Mouse (Mus musculus) forebrain, embryonic 11.5 days (tissue): Measurements from ENCODE around the gene Mt1. TPM values are rescaled to one million over a fixed set of nuclear protein-coding genes. Genes with fewer than 3 reads are reported as not detected.
A peak's percentile ranks its signal among the peaks of the same experiment; 100 is the strongest.

Source experiments
- ATAC-seq: fragments of 200-750 bp; cut with Nextera tagmentation; replicated peaks from 2 replicates; pipeline ENCODE4 v1.8.0; 2017; ENCODE audit warnings: moderate TSS enrichment; ENCODE audit not compliant: low FRiP score
- DNase-seq: peaks from one replicate; pipeline ENCODE4 v3.0.0-alpha.2; 2017; ENCODE audit warnings: low spot score
- H3K27ac ChIP-seq: fragments of 300-500 bp; sonication (generic); 2 replicates; pipeline ENCODE4 v1.5.1; 2014; ENCODE audit warnings: low read depth, low read length
- H3K27me3 ChIP-seq: fragments of 300-500 bp; sonication (generic); 2 replicates; pipeline ENCODE4 v1.6.1; 2014; ENCODE audit warnings: mild to moderate bottlenecking, low read length, mixed read lengths; ENCODE audit not compliant: control insufficient read depth, insufficient read depth
- H3K36me3 ChIP-seq: fragments of 300-500 bp; sonication (generic); 2 replicates; pipeline ENCODE4 v1.6.1; 2014; ENCODE audit warnings: mild to moderate bottlenecking, low read length, moderate library complexity, mixed read lengths; ENCODE audit not compliant: control insufficient read depth, insufficient read depth
- H3K4me1 ChIP-seq: fragments of 300-500 bp; sonication (generic); replicated peaks from 2 replicates; pipeline ENCODE4 v1.6.1; 2014; ENCODE audit warnings: low read length, mixed read lengths; ENCODE audit not compliant: control insufficient read depth, insufficient read depth
- H3K4me2 ChIP-seq: fragments of 300-500 bp; sonication (generic); 2 replicates; pipeline ENCODE4 v1.6.1; 2014; ENCODE audit warnings: low read depth, mild to moderate bottlenecking, low read length, moderate library complexity, mixed read lengths; ENCODE audit not compliant: severe bottlenecking
- H3K4me3 ChIP-seq: fragments of 300-500 bp; sonication (generic); 2 replicates; pipeline ENCODE4 v1.5.1; 2014; ENCODE audit warnings: low read depth, low read length
- H3K9ac ChIP-seq: fragments of 300-500 bp; sonication (generic); 2 replicates; pipeline ENCODE4 v1.6.1; 2014; ENCODE audit warnings: low read length
- H3K9me3 ChIP-seq: fragments of 300-500 bp; sonication (generic); 2 replicates; pipeline ENCODE4 v1.6.1; 2016; ENCODE audit warnings: low read length, mixed read lengths; ENCODE audit not compliant: control insufficient read depth
- WGBS: fragments of 180-500 bp; shearing (Covaris S2); extraction: QIAGEN DNeasy Blood & Tissue Kit; methylation state at CpG from one replicate; pipeline ENCODE4 v1.1.7; 2014; 5-methylcytosine and 5-hydroxymethylcytosine counted together
- polyA plus RNA-seq: library from polyadenylated mRNA; unstranded; fragments of >200 nt; fragmentation: Nextera tagmentation; extraction: Ambion mirVana; gene quantifications from 2 replicates; pipeline ENCODE4 v1.2.1, GENCODE M21; 2014

Gene Mt1
- polyA plus RNA-seq, 1 experiment from 2014 or later, result 109 TPM

DNA sequence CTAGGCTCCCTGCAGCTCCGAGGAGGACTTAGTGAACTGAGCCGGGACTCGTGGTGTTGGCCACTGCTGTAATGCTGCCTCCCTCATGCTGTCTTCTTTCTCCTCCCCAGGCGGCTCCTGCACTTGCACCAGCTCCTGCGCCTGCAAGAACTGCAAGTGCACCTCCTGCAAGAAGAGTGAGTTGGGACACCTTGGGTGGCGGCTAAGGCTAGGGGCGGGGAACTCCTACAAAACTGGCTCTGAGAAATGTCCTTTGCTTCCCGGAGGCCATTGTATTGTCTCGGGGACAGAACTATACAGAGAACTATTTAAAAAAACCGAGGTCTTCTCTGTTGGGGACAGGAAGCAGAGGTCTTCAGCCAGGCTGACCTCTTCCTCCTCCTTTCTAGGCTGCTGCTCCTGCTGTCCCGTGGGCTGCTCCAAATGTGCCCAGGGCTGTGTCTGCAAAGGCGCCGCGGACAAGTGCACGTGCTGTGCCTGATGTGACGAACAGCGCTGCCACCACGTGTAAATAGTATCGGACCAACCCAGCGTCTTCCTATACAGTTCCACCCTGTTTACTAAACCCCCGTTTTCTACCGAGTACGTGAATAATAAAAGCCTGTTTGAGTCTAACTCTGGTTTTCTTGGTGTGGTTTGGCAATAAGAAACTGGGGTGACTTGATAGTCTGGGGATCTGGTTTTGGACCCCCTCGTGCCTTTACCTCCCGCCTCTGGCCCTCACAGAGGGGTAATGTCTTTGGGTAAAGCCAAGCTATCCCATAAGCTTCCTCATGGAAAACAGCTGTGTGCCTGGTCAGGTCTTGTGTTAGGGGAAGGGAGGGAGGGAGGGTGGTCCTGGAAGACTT is 1.1 kb downstream of the Mt1 start:
- peak overlapping the region; percentile 43 for H3K4me3 ChIP-seq
- H3K36me3 ChIP-seq, result no peaks in the 10 kb centered on the region
- DNase-seq (no peak), ATAC-seq (no peak)
- H3K4me1 ChIP-seq, result peaks cover 19% of the 10 kb centered on the region
- WGBS, result 3% methylated on average over 25 of the region's 25 CpGs
- H3K9ac ChIP-seq, result peak overlapping the region; percentile 27
- peaks cover 69% of the 10 kb centered on the region for H3K27me3 ChIP-seq
- no peak overlapping the region for H3K27ac ChIP-seq
- H3K9me3 ChIP-seq, result no peaks in the 10 kb centered on the region
- peak overlapping the region; percentile 86 for H3K4me2 ChIP-seq

DNA sequence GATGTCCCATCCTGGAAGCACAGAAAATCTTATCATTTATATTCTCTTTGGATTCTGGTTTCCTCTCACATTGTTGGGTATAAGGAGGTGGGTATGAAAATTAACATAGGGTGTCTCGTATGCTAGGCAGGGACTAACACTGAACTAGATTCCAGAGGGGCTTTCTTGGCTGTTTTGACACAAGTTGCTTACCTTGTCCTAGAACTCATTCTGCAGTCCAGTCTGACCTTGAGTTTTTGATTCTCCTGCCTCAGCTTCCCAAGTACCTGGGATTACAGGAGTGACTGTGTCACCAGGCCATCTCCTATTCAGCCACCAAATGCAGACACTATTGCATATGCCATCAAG is 1.7 kb downstream of the Mt1 start:
- H3K4me1 ChIP-seq, result peaks cover 19% of the 10 kb centered on the region
- peak overlapping the region; percentile 86; the same call in 1 of the 2 replicates for H3K4me2 ChIP-seq
- no peak overlapping the region for H3K27ac ChIP-seq
- H3K9me3 ChIP-seq, result no peaks in the 10 kb centered on the region
- peak overlapping the region; percentile 43; the same call in 1 of the 2 replicates for H3K4me3 ChIP-seq
- ATAC-seq (no peak), DNase-seq (no peak)
- no peak overlapping the region for H3K9ac ChIP-seq
- H3K27me3 ChIP-seq, result peaks cover 72% of the 10 kb centered on the region
- WGBS, result 66% methylated on average over 1 of the region's 1 CpGs
- H3K36me3 ChIP-seq, result no peaks in the 10 kb centered on the region

DNA sequence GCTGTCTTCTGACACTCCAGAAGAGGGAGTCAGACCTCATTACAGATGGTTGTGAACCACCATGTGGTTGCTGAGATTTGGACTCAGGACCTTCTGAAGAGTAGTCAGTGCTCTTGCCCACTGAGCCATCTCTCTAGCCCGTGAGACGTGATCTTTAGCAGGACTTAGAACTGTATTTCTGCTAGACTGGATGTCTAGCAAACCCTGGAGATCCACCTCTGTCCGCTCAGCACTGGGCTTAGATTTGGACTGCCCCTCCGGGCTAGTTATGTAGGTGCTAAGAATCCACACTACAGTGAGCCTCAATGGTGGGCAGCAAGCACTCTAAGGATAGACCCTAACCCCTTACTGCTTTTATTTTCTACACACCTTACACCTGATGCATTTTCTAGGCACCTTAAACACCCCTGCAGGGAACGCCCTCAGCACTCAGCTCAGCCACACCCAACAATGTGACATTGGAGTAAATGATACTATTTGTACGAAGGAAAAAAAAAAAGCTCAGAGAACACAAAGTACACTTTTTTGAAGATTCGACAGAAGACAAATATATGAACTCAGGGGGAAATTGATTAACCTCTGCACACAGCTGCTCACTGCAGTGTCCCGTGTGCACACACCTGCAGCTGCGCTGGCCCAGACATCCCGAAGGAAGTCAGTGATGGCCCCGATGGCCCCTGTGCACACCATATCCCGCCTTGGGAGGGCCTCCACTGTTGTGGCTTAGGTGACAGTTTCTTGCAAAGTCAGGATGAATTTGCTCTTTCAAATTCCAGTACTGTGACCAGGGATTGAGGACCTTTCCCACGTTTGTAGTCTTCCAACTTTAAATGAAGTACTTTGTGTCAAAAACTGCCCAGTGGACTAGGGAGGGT is 3.4 kb downstream of the Mt1 start:
- no peak overlapping the region for H3K9ac ChIP-seq
- 64% methylated on average over 13 of the region's 13 CpGs for WGBS
- H3K27ac ChIP-seq, result no peak overlapping the region
- H3K4me3 ChIP-seq, result no peak overlapping the region; the same call in 1 of the 2 replicates
- no peaks in the 10 kb centered on the region for H3K36me3 ChIP-seq
- no peak for ATAC-seq
- peak overlapping the region; percentile 39; the same call in 1 of the 2 replicates for H3K4me2 ChIP-seq
- DNase-seq, result no peak
- H3K27me3 ChIP-seq, result peaks cover 78% of the 10 kb centered on the region
- H3K4me1 ChIP-seq, result peaks cover 24% of the 10 kb centered on the region
- no peaks in the 10 kb centered on the region for H3K9me3 ChIP-seq

DNA sequence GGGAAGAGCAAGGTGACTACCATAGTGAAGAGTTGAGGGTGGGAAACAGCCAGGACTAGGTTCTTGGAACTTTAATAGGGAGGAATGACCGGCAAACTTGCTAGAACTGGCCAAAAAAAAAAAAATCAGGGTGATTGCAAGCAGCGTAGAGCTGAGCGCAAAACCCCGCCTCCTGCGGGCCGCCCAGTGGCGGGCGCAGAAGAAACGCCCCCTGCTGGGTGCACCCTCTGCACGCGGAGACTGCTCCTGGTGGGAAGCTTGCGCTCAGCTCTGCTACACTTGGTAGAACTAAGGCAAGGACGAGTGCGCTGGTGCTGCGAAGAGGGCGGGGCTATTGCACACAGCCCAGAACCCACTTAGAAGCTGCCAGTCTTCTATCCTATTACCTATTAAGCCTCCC is 4.2 kb downstream of the Mt1 start:
- no peak overlapping the region for H3K27ac ChIP-seq
- ATAC-seq, result peak; percentile 72
- peak overlapping the region; percentile 12 for H3K4me3 ChIP-seq
- H3K9me3 ChIP-seq, result no peaks in the 10 kb centered on the region
- under 1% methylated on average over 16 of the region's 16 CpGs for WGBS
- H3K27me3 ChIP-seq, result peaks cover 75% of the 10 kb centered on the region
- peak overlapping the region; percentile 39 for H3K4me2 ChIP-seq
- peaks cover 28% of the 10 kb centered on the region for H3K4me1 ChIP-seq
- peak; percentile 83 for DNase-seq
- H3K9ac ChIP-seq, result no peak overlapping the region
- no peaks in the 10 kb centered on the region for H3K36me3 ChIP-seq

DNA sequence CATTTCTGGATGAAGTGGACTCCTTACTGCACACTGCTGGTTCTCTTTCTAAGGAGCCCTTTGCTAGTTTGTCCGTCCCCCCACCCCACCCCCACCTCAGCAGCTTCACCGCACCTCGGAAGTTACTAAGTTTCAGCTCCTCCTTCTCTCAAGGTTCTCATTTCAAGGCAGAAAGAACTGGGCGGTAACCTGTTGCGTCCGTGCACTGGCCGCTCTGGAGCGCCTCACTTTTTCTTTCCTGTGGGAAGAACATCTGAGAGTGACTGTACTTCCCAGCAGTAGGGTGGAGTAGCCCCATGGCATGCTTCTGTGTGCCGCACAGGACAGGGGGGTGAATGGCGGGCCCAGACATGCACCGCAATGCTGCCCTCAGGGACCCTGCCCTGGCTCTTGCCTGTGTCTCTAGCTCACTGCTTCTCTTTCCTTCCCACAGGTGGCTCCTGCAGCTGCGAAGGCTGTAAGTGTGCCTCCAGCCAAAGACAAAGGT is 5.5 kb downstream of the Mt1 start:
- ATAC-seq (no peak), DNase-seq (no peak)
- Histone ChIP-seq H3K9ac (no peak overlapping the region), H3K9me3 (no peaks in the 10 kb centered on the region), H3K4me1 (peaks cover 21% of the 10 kb centered on the region), H3K27ac (no peak overlapping the region), H3K4me3 (no peak overlapping the region), H3K27me3 (peaks cover 62% of the 10 kb centered on the region), H3K36me3 (no peaks in the 10 kb centered on the region), H3K4me2 (no peak overlapping the region)
- WGBS, result 19% methylated on average over 12 of the region's 12 CpGs

DNA sequence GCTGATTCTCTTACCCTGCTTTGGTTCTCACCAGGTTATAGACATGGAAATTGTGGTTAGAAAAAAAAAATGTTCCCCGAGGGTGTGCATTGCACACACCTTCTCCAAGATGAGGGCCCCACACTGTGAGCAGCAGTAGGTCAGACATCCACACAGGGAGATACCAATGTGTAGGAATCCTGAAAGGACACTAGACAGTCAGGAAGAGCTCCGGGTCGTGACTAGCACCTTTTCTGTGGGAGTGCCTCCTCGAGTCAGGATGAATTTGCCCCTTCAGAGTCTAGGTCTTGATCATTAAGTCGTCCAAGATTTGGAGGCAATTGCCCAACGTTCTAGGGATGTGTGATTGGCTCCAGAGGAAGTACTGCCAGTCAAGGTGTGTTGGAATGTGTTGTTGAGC is 6.9 kb downstream of the Mt1 start:
- Histone ChIP-seq H3K4me3 (no peak overlapping the region), H3K4me1 (peaks cover 16% of the 10 kb centered on the region), H3K9ac (no peak overlapping the region), H3K27ac (no peak overlapping the region), H3K9me3 (no peaks in the 10 kb centered on the region), H3K4me2 (no peak overlapping the region), H3K36me3 (no peaks in the 10 kb centered on the region), H3K27me3 (peaks cover 48% of the 10 kb centered on the region)
- WGBS, result 68% methylated on average over 6 of the region's 6 CpGs
- no peak for DNase-seq
- no peak for ATAC-seq

DNA sequence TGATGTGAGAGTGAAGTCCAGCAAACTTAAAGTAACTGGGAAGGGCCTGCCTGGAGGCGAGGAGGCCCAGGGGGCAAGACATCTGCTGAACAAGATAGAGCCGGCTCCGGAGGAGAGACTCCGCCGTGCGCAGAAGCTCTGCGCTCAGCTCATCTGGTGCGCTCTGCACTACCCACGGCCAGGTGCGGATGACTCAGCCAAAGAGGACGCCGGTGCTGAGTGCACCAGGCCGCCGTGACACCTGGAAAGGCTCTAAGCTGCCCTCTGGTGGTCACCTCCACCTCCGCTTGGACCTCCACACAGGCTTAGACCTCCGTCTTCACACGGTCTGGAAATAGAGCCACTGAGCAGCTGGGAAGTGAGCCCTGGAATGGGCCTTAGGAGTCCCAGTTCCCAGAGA is 7.7 kb downstream of the Mt1 start:
- H3K9ac ChIP-seq, result no peak overlapping the region
- no peaks in the 10 kb centered on the region for H3K9me3 ChIP-seq
- ATAC-seq, result peak; percentile 63
- H3K4me2 ChIP-seq, result no peak overlapping the region
- H3K27me3 ChIP-seq, result peaks cover 46% of the 10 kb centered on the region
- H3K27ac ChIP-seq, result no peak overlapping the region
- 2% methylated on average over 17 of the region's 17 CpGs for WGBS
- DNase-seq, result peak; percentile 85
- no peak overlapping the region for H3K4me3 ChIP-seq
- peaks cover 19% of the 10 kb centered on the region for H3K4me1 ChIP-seq
- no peaks in the 10 kb centered on the region for H3K36me3 ChIP-seq

DNA sequence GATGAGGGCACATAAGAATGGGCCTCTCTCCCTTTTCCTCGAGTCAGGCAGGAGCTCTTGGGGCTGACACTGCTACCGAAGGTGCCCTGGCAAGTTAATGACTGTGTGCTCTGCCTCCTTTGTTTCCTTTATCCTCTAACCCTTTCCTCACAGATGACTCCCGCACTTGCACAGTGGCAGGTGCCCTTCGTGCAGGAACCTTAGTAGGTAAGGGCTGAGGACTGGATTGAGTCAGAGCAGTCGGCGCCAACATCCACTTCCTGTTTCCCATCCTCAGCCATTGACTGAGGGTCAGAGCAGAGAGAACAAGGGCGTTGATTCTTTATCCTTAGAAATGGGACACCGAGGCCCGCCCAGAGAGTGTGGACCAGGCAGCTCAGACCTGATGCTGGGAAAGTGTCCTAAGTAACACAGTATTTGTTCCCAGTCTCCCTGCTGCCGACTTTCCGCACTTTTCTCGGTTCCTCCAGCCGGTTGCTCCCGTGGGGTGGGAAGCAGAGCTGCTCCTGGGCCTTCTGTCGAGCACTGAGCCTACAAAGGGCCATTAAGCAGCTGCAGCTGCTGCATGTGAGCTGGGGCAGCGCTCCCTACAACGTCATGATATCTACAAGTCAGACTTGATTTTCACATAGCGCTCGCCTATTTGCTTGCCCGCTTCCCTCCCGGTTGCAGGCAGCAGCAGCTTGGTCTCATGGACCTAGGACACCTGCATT is 8.6 kb downstream of the Mt1 start:
- Histone ChIP-seq H3K27ac (no peak overlapping the region), H3K4me2 (no peak overlapping the region), H3K4me3 (no peak overlapping the region), H3K9ac (no peak overlapping the region), H3K27me3 (peaks cover 41% of the 10 kb centered on the region), H3K9me3 (no peaks in the 10 kb centered on the region), H3K4me1 (peaks cover 19% of the 10 kb centered on the region), H3K36me3 (no peaks in the 10 kb centered on the region)
- 29% methylated on average over 21 of the region's 21 CpGs for WGBS
- ATAC-seq, result no peak
- DNase-seq, result no peak
